Mouse (Mus musculus) layer of hippocampus, adult 9-10 months (tissue): Measurements from ENCODE around the gene Ddost.
A peak's percentile ranks its signal among the peaks of the same experiment; 100 is the strongest.

Experiments used
- DNase-seq: peaks from one replicate; pipeline ENCODE4 v3.0.0; 2022; ENCODE audit warnings: low spot score

The Ddost gene

DNA sequence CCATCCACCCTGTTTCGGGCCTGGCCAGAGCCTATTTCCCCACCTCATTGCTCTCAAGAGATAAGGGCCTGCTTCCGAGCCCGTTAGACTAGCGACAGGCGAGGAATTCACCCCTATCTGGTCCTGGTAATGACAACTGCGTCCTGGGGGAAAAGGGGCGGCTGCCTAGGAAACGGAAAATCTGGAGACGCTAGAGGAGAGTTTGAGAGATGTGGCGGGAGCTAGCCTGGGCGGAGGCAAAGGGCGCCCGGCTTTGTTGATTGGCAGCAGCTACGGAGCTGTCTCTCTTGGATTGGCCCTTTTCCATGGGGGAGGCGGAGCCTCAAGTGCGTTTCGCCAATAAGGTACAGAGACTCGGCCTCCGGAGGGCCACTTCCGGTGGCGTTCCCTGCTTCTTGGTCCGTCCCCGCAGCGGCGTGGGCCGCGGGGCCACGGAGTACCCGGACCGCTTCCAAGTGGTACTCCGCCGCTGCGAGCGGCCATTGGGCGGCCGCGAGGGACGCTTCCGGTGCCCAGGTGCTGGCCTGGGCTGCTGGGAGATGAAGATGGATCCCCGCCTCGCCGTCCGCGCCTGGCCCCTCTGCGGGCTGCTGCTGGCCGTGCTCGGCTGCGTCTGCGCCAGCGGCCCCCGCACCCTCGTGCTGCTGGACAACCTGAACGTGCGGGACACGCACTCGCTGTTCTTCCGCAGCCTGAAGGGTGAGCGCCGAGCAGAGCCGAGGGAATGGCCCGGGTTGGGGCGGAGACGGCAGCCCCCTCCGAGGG is at the start of gene Ddost:
Ddost (plus strand) TSS at position 391 of the 765 bp plus-strand sequence.
- DNase-seq, result peak; percentile 96

DNA sequence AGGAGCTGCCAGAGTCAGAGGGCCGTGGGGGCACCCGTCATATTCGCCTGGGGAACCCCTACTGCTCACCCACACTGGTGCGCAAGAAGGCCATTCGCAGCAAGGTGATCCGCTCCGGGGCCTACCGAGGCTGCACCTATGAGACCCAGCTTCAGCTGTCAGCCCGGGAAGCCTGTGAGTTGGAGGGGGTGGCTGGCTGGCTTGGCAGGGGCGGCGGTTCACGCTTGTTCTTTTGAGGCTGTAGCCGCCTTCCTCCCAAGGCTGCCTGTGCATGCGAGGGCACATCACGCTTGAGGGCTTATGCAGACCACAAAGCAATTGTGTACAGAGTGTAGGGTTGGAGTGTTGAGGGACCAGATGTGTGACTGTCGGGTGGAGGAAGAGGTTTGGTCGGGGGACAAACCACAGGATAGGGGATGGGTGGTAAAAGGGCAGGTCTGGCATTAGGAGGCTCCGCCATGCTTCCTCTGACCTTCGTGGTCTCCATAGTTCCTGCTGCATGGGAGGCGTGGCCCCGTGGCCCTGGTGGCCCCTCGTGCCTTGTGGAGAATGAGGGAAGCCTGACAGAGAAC is 47.3 kb upstream of the Ddost start:
- no peak for DNase-seq

DNA sequence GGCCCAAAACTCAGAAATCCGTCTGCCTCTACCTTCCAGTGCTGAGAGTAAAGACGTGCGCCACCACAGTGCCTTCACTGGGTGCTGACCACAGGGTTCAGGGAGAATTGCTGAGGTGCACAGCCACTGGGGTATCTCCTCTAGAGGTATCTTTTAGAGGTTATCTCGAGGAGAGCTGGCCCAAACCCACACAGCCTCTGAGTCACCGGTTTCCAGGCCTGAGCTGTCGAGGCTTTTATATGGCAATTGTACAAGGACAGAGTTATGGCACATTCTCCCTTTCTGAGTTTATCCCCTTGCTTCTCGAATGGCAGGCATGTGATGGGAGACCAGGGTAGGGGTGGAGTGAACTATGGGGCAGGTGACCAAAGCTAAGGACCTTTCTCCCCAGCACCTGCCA is 45.9 kb upstream of the Ddost start:
- DNase-seq, result no peak

DNA sequence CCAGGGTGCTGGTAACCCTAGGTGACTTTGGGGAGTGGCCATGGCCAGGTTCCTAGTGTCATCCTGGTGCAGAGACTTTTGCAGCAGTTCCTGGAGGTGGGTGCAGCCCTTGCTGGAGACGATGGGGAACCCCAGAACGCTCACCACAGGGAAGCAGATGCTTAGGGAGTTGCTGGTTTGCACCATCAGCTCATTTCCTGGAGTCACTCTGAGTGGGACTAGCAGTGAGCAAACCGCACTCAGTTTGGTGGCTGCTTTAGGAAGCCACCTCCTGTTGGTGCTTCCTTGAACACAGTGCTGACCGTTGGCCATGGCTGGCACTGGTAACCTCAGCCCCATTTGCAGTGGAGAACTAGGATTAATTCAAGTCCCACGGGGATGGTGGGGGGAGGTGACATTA is 45.0 kb upstream of the Ddost start:
- no peak for DNase-seq

DNA sequence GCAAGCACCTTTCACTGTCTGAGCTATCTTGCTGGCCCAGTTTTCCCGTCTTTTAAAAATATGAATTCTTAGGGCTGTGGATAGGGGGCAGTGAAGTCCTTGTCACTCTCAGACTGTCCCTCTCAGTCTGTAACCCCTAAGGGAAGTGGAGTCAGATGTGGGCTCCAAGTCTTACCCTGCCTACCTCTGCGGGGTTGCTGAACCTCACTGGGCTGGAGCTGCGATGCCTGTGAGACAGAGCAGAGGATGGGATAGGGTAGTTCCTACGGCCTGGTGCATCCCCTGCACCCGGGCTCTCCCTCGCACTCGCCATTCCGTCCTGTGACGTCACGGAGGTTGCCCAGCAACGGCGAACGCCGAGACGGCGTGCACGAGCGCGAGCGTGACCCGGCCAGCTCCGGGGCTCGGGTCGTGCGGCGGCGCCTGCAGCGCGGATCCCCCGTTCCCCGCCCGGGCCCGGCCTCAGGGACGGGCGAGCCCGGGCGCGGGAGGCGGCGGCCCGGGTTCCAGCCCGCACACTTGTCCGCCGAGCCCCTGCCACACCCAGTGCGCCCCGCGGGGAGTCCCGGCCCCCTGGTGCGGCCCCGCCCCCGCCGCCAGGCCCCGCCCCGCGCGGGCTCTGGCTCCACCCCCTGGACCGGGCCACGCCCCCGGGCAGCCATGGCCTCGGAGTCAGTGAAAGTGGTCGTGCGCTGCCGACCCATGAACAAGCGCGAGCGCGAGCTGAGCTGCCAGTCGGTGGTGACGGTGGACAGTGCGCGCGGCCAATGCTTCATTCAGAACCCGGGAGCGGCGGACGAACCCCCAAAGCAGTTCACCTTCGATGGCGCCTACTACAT is 42.5 kb upstream of the Ddost start:
- peak; percentile 77 for DNase-seq

DNA sequence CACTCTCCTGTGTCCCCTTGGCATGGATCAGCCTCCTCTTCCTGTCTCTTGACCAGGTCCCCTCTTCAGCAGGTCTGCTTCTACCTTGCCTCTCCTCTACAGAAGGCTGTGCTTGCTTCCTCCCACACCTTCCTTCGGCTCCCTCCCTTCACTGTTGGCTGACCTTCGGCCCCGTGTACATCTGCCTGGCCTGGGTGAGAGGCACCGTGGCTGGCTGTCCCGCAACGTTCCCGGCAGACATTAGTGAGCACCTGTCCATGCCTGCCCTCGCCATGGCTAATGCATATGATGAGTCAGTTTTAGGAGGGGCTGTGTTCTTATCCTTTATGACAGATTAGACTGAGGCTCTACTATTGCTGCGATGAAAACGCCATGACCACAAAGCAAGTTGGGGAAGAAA is 36.7 kb upstream of the Ddost start:
- DNase-seq, result no peak

DNA sequence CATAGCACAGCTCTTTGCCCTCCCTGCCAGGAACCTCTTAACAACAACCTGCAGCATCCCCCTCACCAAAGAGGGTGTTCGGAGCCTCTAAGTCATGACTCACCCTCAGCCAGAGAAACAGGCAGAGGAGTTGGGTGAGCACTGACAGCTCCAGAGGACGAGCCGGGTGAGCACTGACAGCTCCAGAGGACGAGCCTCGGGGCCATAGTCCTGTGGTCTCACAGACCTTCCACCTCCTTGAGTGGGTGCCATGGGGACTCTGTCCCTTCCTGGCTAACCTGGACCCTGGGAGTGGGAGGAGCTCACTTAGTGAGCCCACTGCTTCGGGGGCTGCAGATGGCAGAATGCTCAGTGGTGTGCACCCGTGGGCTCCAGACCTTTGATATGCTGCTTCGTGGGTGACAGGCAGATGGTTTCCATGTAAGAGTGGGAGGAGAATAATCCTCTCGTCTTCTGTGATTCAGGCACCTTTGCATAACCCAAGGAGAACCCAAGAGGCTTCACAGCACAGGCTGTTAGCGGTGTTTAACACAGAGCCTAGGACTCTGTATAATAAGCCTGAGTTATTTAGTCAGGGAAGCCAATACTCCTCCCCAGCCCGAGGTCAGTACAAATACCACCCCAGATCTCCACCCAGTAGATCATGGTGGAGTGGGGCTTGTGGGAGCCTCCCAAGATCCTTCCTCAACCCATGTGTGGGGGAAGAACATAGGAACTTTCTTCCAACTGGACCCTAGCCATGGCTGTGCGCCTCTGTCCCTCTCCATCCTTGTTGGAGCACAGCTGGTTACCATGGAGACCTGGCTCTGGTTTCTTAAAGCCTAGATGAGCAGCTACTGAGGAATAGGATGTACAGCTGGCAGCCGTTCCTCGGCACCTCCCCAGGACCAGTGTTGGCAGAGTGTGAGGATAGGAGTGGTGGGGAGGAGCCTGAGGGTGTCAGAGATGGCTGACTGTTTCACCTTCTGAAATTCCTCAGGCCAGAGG is 32.2 kb upstream of the Ddost start:
- DNase-seq, result peak; percentile 38

DNA sequence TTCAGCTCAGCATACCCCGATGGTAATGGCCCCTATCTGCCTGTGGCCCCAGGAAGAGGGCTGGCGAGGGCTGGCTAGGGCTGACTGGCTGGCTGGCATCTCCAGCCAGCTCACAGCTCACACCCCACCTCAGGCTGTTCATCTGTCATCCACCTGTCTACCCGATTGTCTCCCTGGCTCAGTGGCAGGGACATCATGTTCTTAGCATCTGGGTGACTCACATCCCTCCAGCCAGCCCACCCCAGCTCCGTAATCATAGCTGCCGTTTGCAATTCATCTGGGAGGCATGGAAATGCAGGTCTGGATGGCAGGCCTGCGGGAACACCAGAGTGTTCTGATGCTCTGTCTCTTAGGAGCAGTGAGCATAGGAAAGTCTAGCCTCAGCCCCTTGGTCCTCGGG is 26.2 kb upstream of the Ddost start:
- no peak for DNase-seq

DNA sequence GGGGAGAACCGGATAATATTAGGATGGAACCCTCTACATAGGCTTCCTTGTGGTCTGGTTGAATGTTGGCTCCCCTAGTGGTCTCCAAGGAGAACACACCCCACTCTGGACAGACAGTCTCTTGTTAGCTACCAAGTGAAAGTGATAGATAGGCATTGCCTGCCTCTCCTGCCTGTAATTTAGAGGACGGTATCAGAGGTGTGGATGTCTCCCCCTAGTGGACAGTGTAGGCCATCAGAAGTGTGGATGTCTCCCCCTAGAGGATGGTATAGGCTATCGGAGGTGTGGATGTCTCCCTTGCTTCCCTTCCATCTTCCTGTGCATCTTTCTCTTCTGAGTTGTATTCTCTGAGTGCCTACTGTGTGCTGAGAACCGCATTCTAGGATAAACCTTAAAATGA is 21.7 kb upstream of the Ddost start:
- DNase-seq, result peak; percentile 48

DNA sequence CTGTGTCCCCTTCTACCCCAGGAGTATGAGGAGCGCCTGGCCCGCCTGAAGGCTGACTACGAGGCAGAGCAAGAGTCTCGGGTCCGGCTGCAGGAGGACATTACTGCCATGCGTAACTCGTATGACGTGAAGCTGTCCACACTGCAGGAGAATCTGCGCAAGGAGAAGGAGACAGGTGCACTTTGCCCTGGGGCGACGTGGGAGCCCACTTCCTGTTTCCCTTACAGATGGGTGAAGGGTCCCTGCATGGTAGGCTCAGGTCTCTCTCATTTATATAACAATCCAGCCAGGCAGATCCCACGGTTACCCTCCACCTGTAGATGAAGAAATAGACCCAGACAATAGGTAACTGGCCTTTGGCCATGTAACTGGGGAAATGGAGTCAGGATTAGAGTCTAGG is 18.1 kb upstream of the Ddost start:
- no peak for DNase-seq

DNA sequence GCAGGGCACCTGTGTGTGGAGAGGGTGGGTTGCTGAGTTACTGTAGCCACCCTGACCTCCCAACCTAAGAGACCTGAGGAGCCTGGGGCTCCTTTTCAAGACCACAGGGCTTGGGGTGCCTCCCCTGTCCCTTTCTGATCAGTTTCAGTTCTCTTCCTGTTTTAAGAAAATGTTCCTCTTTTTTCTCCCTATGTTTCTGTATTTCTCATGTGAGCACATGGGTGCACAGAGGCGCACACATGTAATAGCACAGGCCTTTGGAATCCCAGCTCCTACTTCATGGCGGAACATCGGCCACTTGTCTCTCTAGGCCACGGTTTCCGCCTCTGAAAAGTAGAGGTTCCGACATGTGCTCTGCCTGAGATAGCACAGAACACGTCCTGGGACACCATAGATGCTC is 15.8 kb upstream of the Ddost start:
- DNase-seq, result no peak

DNA sequence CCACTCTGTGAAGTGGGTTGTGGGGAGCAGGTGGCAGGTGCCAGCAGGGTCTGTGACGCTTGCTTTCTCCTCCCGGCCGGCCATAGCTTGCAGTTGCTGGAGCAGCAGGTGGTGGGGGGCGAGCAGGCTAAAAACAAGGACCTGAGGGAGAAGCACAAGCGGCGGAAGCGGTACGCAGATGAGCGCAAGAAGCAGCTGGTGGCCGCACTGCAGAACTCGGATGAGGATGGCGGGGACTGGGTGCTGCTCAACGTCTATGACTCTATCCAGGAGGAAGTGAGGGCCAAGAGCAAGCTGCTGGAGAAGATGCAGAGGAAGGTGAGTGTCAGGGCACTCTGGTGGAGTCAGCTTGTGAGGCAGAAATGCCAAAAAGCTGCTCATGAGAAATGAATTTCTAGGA is 12.5 kb upstream of the Ddost start:
- DNase-seq, result no peak

DNA sequence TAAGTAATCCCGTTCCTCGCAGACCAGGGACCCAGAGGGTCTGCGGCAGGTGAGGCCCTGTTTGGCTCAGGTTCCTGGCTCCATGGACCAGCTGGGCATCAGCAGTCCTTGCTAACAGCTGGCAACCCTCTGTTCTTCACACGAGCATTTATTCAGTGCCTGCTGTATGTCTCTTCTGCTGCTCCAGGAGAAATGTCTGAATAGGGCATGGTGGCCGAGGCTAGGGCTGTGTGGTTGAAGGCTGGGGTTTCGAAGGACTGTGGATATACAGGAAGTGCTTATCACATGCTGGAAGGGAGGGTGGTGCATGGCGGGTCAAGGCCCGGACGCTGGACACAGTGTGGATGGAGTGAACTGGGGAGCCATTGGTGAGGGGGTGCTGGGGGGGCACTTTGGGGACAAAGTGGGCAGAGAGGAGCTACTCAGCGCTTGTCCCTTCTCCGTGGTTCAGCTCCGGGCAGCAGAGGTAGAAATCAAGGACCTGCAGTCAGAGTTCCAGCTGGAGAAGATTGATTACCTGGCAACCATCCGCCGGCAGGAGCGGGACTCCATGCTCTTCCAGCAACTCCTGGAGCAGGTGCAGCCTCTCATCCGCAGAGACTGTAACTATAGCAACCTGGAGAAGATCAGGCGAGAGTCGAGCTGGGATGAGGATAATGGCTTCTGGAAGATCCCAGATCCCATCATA is 11.1 kb upstream of the Ddost start:
- DNase-seq, result no peak

DNA sequence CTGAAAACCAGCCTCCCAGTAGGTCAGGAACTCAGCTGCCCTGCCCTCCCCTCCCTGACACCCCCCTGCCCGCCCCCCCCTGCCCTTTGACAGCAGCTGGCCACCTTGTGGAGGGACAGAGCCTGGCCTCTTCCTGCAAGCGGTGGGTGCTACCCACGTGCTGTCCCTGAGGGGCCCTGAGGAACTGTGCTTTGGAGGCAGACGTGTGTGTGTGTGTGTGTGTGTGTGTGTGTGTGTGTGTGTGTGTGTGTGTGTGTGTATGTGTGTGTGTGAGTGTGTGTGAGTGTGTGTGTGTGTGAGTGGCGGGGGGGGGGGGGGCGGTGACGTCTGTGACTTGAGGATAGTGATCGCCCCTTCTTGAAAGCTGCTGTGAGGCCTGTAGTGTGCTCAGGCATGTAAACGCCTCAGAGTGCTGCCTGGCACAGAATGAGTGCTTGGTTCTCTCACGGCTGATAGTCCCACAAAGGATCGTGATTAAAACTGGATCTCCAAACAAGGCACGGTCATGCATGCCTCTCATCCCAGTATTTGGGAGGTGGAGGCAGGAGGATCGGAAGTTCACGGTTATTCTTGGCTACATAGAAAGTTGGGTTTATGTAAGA is 10.5 kb upstream of the Ddost start:
- no peak for DNase-seq

DNA sequence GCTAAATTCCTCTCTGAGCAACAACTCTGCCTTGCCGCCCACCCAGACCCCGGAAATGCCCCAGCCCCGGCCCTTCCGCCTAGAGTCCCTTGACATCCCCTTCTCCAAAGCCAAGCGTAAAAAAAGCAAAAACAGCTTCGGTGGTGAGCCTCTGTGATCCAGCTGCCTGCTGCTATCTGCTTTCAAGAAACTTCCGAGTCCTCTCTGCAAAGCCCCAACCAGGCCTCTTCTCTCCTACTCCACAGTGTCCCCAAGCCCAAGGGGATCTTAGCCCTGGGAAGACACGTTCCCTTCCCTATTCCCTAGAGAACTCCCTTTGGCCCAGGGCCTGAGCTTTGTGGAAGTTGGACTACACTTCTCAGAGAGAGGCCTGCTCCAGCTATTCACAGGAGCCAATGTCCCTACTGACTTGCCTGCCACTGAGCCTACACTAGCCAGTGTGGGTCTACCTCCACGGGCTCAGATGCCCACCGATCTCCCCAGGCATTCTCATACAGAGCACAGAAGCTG is 3.2 kb upstream of the Ddost start:
- no peak for DNase-seq

DNA sequence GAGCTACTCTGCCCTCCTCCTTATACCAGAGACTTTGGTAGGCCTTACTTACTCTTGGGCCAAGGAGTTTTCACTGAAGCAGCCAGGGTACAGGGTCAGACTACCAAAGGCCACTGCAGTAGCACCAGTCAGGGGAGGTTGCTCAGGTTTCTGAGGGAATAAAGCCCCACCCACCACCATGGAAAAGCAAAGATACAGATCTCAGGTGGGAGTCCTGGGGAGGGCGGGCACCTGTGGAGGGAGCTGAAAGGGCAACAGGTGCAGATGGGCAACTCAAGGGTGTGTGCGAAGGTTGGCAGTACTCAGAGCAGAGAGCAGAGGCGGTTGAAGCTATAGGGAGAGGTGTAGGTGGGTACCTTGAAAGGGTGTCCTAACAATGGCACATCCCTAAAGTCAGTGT is 1.5 kb upstream of the Ddost start:
- no peak for DNase-seq

DNA sequence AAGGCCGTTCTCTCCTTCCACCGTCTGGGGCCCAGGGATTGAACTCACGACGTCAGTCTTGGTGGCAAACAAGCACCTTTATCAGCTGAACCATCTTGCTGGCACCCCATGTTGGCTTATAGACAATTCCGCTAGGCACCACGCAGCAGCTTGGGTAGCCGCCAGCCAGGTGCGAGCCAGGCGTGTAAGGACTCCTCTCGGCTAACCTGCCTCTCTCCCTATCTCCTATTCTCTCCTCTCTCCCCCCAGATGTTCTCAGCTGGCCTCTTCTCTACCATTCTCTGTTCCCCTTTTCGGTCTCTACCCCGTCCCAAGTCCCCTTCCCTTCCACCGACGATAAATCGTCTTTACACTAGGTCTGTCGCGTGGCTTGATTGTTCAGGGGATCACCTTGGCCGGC is 788 bp upstream of the Ddost start:
- DNase-seq, result no peak

DNA sequence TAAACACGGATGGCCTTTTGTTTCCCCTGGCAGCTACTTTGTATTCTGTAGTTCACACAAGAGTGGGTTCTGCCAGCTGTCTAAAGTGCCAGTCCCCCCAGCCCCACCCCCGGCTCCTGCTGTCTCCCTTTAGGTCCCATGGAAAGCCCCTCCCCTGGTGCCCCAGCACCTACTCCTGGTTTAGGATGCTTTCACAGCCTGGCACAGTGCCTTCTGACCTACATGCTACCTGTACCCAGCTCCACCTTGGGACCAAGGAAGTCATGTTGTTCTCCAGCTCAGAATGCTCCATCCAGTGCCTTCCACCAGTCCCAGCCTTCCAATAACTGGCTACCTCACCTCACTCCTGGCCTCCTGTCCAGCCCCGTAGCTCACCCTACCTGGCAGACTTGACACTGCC is 2.5 kb downstream of the Ddost start:
- DNase-seq, result no peak

DNA sequence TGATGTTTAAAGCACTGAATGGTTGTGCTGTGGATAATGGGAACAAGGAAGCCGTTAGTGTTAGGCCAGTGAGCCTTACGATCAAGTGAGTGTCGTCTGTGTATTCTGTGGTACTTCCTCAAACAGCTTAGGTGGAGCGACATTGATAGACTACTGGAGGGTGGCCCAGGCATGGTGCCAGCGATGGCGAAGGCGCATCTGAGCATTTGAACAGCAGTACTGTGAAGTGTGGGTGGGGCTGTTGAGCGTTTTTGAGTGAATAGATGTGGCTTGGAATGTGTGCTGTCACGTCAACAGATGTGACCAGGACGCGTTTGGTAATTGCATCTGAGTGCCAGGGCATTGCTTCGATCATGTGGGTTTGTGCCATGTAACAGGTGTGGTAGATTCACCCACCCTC is 3.2 kb downstream of the Ddost start:
- DNase-seq, result no peak

DNA sequence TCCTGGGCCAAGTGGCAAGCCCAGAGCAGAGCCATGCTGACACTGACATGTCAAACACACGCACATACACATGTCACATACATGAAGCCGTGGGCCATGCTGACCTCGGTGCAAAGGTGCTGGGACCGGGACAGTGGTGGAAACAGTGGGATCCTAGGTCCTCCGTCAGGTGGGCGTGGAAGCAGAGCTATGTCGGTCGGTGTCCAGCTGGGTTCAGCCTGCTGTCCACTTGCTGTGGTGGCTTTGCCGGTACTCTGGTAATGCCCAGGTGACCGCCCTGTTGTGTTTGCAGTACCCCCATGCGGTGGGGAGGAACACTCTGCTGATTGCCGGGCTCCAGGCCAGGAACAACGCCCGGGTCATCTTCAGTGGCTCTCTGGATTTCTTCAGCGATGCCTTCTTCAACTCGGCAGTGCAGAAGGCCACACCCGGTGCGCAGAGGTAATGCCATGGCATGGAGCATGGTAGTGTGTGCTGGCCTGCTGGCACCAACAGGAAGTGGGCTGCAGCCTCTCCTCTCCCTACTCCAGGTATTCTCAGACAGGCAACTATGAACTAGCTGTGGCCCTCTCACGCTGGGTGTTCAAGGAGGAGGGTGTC is 5.9 kb downstream of the Ddost start:
- DNase-seq, result no peak
